In the genomic region with DNA sequence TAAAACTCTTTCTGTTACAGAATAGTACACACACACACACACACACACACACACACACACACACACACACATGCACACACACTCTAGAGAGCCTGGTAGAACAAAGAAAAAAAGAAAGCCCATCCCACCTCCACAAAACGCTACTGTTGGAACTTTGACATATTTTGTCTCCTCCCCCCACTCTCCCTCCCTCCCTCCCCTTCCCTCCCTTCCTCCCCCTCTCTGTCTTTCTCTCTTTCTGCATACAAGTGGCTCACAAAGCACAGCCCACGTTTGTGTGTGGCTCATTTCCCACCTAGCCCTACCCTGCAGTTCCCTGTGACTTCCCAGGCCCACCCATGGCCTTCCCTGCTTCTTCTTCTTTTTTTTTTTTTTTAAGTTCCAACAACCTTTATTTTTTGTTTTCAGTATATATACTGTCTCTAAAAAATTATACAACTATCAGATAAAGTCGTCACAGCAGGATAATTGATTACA, we compare ENCODE assay signal across 22 mouse cellular contexts. TPM values are rescaled to one million over a fixed set of nuclear protein-coding genes. Genes with fewer than 3 reads are reported as not detected.
DNase-seq lines count a peak whose midpoint lies in the region; ATAC-seq lines count a peak whose summit lies in the region.
"Had no signal": no experiment of that assay in that cellular context is flagged by ENCODE, and none has a peak within 500 bp of the region (broad histone marks: within the 10 kb centered on the region; RNA-seq: fewer than 3 reads in every experiment).

No protein-coding gene starts in this region.

- H3K9me3 ChIP-seq in forebrain, embryonic 12.5 days = no peaks in the 10 kb centered on the region
- H3K9me3 ChIP-seq in forebrain, embryonic 16.5 days (ENCODE audit: control insufficient read depth, low read length) = no peaks in the 10 kb centered on the region
- no peaks in the 10 kb centered on the region; the same call in none of the 2 replicates for H3K9me3 ChIP-seq in liver, embryonic 16.5 days (replicated peaks; ENCODE audit: control insufficient read depth, low read length)
- no peaks in the 10 kb centered on the region for H3K9me3 ChIP-seq in liver, embryonic 11.5 days (ENCODE audit: control insufficient read depth, low read length)
- no peaks in the 10 kb centered on the region for H3K9me3 ChIP-seq in intestine, embryonic 16.5 days (ENCODE audit: control insufficient read depth, low read length)
- H3K9me3 ChIP-seq: heart, embryonic 10.5 days; liver, embryonic 15.5 days had no signal

- no peaks in the 10 kb centered on the region for H3K36me3 ChIP-seq in forebrain, embryonic 12.5 days (replicated peaks)
- no peaks in the 10 kb centered on the region for H3K36me3 ChIP-seq in forebrain, embryonic 16.5 days (ENCODE audit: control insufficient read depth, insufficient read depth)
- H3K36me3 ChIP-seq in liver, embryonic 16.5 days (ENCODE audit: control insufficient read depth, insufficient read depth) = no peaks in the 10 kb centered on the region
- no peaks in the 10 kb centered on the region for H3K36me3 ChIP-seq in liver, embryonic 11.5 days (ENCODE audit: control insufficient read depth, insufficient read depth, low read length)
- H3K36me3 ChIP-seq in intestine, embryonic 16.5 days (ENCODE audit: control insufficient read depth, insufficient read depth, low read length) = peaks cover 5% of the 10 kb centered on the region; the same call in 1 of the 2 replicates
- H3K36me3 ChIP-seq: liver, embryonic 15.5 days; midbrain, embryonic 12.5 days had no signal

- no peak overlapping the region for H3K9ac ChIP-seq in forebrain, embryonic 12.5 days
- H3K9ac ChIP-seq in forebrain, embryonic 16.5 days (replicated peaks; ENCODE audit: low read depth, low read length) = no peak overlapping the region
- H3K9ac ChIP-seq in liver, embryonic 16.5 days (ENCODE audit: low read depth, low read length) = no peak overlapping the region
- no peak overlapping the region for H3K9ac ChIP-seq in liver, embryonic 11.5 days (ENCODE audit: low read depth, low read length)
- H3K9ac ChIP-seq in intestine, embryonic 16.5 days (ENCODE audit: low read depth, low read length) = no peak overlapping the region
- H3K9ac ChIP-seq: limb, embryonic 12.5 days; liver, embryonic 15.5 days; midbrain, embryonic 12.5 days had no signal

- H3K27me3 ChIP-seq in forebrain, embryonic 12.5 days = no peaks in the 10 kb centered on the region
- no peaks in the 10 kb centered on the region for H3K27me3 ChIP-seq in forebrain, embryonic 16.5 days (replicated peaks; ENCODE audit: control insufficient read depth, insufficient read depth, low read length)
- H3K27me3 ChIP-seq in liver, embryonic 16.5 days (ENCODE audit: control insufficient read depth, insufficient read depth, low read depth, low read length) = no peaks in the 10 kb centered on the region
- H3K27me3 ChIP-seq in liver, embryonic 11.5 days (replicated peaks; ENCODE audit: control insufficient read depth, insufficient read depth, low read length) = no peaks in the 10 kb centered on the region
- H3K27me3 ChIP-seq in intestine, embryonic 16.5 days (replicated peaks; ENCODE audit: control insufficient read depth, insufficient read depth, low read length) = no peaks in the 10 kb centered on the region
- H3K27me3 ChIP-seq: limb, embryonic 12.5 days; liver, embryonic 15.5 days; midbrain, embryonic 12.5 days had no signal

- ATAC-seq in forebrain, embryonic 12.5 days (ENCODE audit: low FRiP score) = peak; percentile 41; the same call in 1 of the 2 replicates
- ATAC-seq in forebrain, embryonic 16.5 days = no peak
- ATAC-seq in liver, embryonic 16.5 days (ENCODE audit: low read depth) = 0 out of 2 replicates have a peak, but pooled peaks have one; percentile 2
- no peak for ATAC-seq in liver, embryonic 11.5 days (replicated peaks; ENCODE audit: low FRiP score)
- ATAC-seq in intestine, embryonic 16.5 days = peak; percentile 54
- ATAC-seq in erythroblast, adult 5-6 weeks (replicated peaks; ENCODE audit: low FRiP score, poor library complexity, severe bottlenecking) = no peak
- ATAC-seq: activated CD4-positive, CD25-positive, alpha-beta regulatory T cell, adult 4 months had no signal

- no peak overlapping the region for H3K4me2 ChIP-seq in forebrain, embryonic 12.5 days
- no peak overlapping the region for H3K4me2 ChIP-seq in forebrain, embryonic 16.5 days (ENCODE audit: low read length)
- no peak overlapping the region for H3K4me2 ChIP-seq in liver, embryonic 16.5 days (ENCODE audit: low read depth, low read length)
- H3K4me2 ChIP-seq in liver, embryonic 11.5 days = no peak overlapping the region
- H3K4me2 ChIP-seq in intestine, embryonic 16.5 days (ENCODE audit: low read depth, low read length) = no peak overlapping the region
- H3K4me2 ChIP-seq: limb, embryonic 12.5 days; liver, embryonic 15.5 days; midbrain, embryonic 12.5 days had no signal

- H3K27ac ChIP-seq in forebrain, embryonic 12.5 days = no peak overlapping the region
- no peak overlapping the region for H3K27ac ChIP-seq in forebrain, embryonic 16.5 days (ENCODE audit: low read length)
- H3K27ac ChIP-seq in liver, embryonic 16.5 days (ENCODE audit: low read length) = no peak overlapping the region
- H3K27ac ChIP-seq in liver, embryonic 11.5 days (ENCODE audit: low read depth, low read length) = no peak overlapping the region
- peak overlapping the region; percentile 87 for H3K27ac ChIP-seq in intestine, embryonic 16.5 days (ENCODE audit: low read length)
- H3K27ac ChIP-seq: heart, embryonic 10.5 days; limb, embryonic 12.5 days; midbrain, embryonic 12.5 days had no signal

- H3K4me3 ChIP-seq in forebrain, embryonic 12.5 days (replicated peaks) = no peak overlapping the region
- H3K4me3 ChIP-seq in forebrain, embryonic 16.5 days (replicated peaks; ENCODE audit: low read length) = no peak overlapping the region
- H3K4me3 ChIP-seq in liver, embryonic 16.5 days (ENCODE audit: low read depth, low read length) = no peak overlapping the region
- no peak overlapping the region for H3K4me3 ChIP-seq in liver, embryonic 11.5 days (ENCODE audit: low read depth, low read length)
- no peak overlapping the region for H3K4me3 ChIP-seq in intestine, embryonic 16.5 days (ENCODE audit: low read length)
- H3K4me3 ChIP-seq: heart, embryonic 10.5 days; limb, embryonic 12.5 days; liver, embryonic 15.5 days; midbrain, embryonic 12.5 days had no signal

- H3K4me1 ChIP-seq in forebrain, embryonic 12.5 days = no peaks in the 10 kb centered on the region
- no peaks in the 10 kb centered on the region for H3K4me1 ChIP-seq in forebrain, embryonic 16.5 days (replicated peaks; ENCODE audit: control insufficient read depth, insufficient read depth, low read length)
- H3K4me1 ChIP-seq in liver, embryonic 16.5 days (ENCODE audit: control insufficient read depth, low read depth, low read length) = no peaks in the 10 kb centered on the region
- no peaks in the 10 kb centered on the region for H3K4me1 ChIP-seq in liver, embryonic 11.5 days (replicated peaks; ENCODE audit: control insufficient read depth, insufficient read depth, low read length)
- H3K4me1 ChIP-seq in intestine, embryonic 16.5 days (ENCODE audit: control insufficient read depth, insufficient read depth, low read length) = no peaks in the 10 kb centered on the region
- H3K4me1 ChIP-seq: limb, embryonic 12.5 days; liver, embryonic 15.5 days; midbrain, embryonic 12.5 days had no signal

- no peak for DNase-seq in liver, embryonic 11.5 days (ENCODE audit: low spot score)
- no peak for DNase-seq in spleen, adult 18-20 months
- DNase-seq: adrenal gland, postnatal 14 days; cerebellum, adult 11 months; cerebellum, adult 9-11 months; kidney, adult 9 months; kidney, postnatal 25 days; layer of hippocampus, postnatal 36 days; lung, postnatal 10 days; right cerebral cortex, postnatal 14 days; thymus, adult 18-20 months; thymus, postnatal 36 days had no signal

- WGBS in forebrain, embryonic 12.5 days = 39% methylated on average over 3 of the region's 3 CpGs
- WGBS in forebrain, embryonic 16.5 days = 36% methylated on average over 3 of the region's 3 CpGs
- WGBS in liver, embryonic 16.5 days (ENCODE audit: insufficient replicate concordance) = 24% methylated on average over 3 of the region's 3 CpGs
- WGBS in liver, embryonic 11.5 days = 27% methylated on average over 3 of the region's 3 CpGs
- 18% methylated on average over 3 of the region's 3 CpGs for WGBS in intestine, embryonic 16.5 days

RNA-seq across cellular contexts. Expression of a gene that starts 43.6 kb away (rescaled TPM):
- 148 and 157 TPM in 2 replicates for polyA plus RNA-seq in forebrain, embryonic 12.5 days (2016; fragmentation: Nextera tagmentation; extraction: Ambion mirVana)
- 194 and 201 TPM in 2 replicates for polyA plus RNA-seq in forebrain, embryonic 16.5 days (2015; fragmentation: Nextera tagmentation; extraction: Ambion mirVana)
- 39.5 and 39.8 TPM in 2 replicates for polyA plus RNA-seq in liver, embryonic 16.5 days (2015; fragmentation: Nextera tagmentation; extraction: Ambion mirVana)
- polyA plus RNA-seq in liver, embryonic 11.5 days (2014; fragmentation: Nextera tagmentation; extraction: Ambion mirVana) = 82.1 and 94.4 TPM in 2 replicates
- polyA plus RNA-seq in intestine, embryonic 16.5 days (2015; fragmentation: Nextera tagmentation; extraction: Ambion mirVana) = 139 and 155 TPM in 2 replicates
- 19.4 and 28.6 TPM in 2 replicates for total RNA-seq in erythroblast, adult 5-6 weeks (2015; ENCODE audit: low replicate concordance)
- total RNA-seq in erythroblast, adult 5-6 weeks (2017; ENCODE audit: low replicate concordance) = 27.2 and 40.0 TPM in 2 replicates

RNA-seq across cellular contexts. Expression of a gene that starts 52.0 kb away (rescaled TPM):
- polyA plus RNA-seq in forebrain, embryonic 12.5 days (2016; fragmentation: Nextera tagmentation; extraction: Ambion mirVana) = 10.8 and 11.4 TPM in 2 replicates
- polyA plus RNA-seq in forebrain, embryonic 16.5 days (2015; fragmentation: Nextera tagmentation; extraction: Ambion mirVana) = 10.4 and 15.1 TPM in 2 replicates
- polyA plus RNA-seq in liver, embryonic 16.5 days (2015; fragmentation: Nextera tagmentation; extraction: Ambion mirVana) = 0.68 and 0.86 TPM in 2 replicates
- polyA plus RNA-seq in liver, embryonic 11.5 days (2014; fragmentation: Nextera tagmentation; extraction: Ambion mirVana) = 2.3 and 2.8 TPM in 2 replicates
- polyA plus RNA-seq in intestine, embryonic 16.5 days (2015; fragmentation: Nextera tagmentation; extraction: Ambion mirVana) = 7.0 and 7.1 TPM in 2 replicates
- not detected in 2 replicates for total RNA-seq in erythroblast, adult 5-6 weeks (2015; ENCODE audit: low replicate concordance)
- total RNA-seq in erythroblast, adult 5-6 weeks (2017; ENCODE audit: low replicate concordance) = 0.17 TPM in 1 of 2 replicates, not detected in the other

Comparison
In these comparisons a context has a peak if more than half of its experiments do, and no peak if none do; other contexts are left out.
1. ATAC-seq: peak in forebrain, embryonic 12.5 days (single experiment), liver, embryonic 16.5 days (single experiment) and intestine, embryonic 16.5 days (single experiment); none in forebrain, embryonic 16.5 days (single experiment), liver, embryonic 11.5 days (single experiment) and erythroblast, adult 5-6 weeks (single experiment).